ENCODE assay signal across 8 mouse cellular contexts in genomic region chr11:120785145-120785544, GRCm38 (mm10). TPM values are rescaled to one million over a fixed set of nuclear protein-coding genes. Genes with fewer than 3 reads are reported as not detected.
DNase-seq lines count a peak whose midpoint lies in the region; ATAC-seq and TF ChIP-seq lines count a peak whose summit lies in the region.

No protein-coding gene starts in this region.

- TF ChIP-seq EP300 in liver, postnatal 0 days (IDR thresholded peaks at IDR 0.05; ENCODE audit: low read depth): no peak

- peak overlapping the region; percentile 89 for H3K4me2 ChIP-seq in heart, embryonic 14.5 days (ENCODE audit: low read length)
- peak overlapping the region; percentile 99 for H3K4me2 ChIP-seq in heart, embryonic 16.5 days (ENCODE audit: low read depth, low read length)
- peak overlapping the region; percentile 100 for H3K4me2 ChIP-seq in liver, postnatal 0 days (ENCODE audit: low read depth, low read length)

- H3K36me3 ChIP-seq in heart, embryonic 14.5 days (ENCODE audit: control insufficient read depth, insufficient read depth, low read length): peaks cover 56% of the 10 kb centered on the region
- peaks cover 82% of the 10 kb centered on the region for H3K36me3 ChIP-seq in G1E (replicated peaks)
- peaks cover 22% of the 10 kb centered on the region for H3K36me3 ChIP-seq in heart, embryonic 16.5 days (ENCODE audit: control insufficient read depth, insufficient read depth)
- peaks cover 30% of the 10 kb centered on the region for H3K36me3 ChIP-seq in liver, postnatal 0 days (replicated peaks; ENCODE audit: insufficient read depth, low read length)

- 39% methylated on average over 9 of the region's 9 CpGs for WGBS in heart, embryonic 14.5 days
- WGBS in heart, embryonic 16.5 days: 30% methylated on average over 9 of the region's 9 CpGs
- 33% methylated on average over 9 of the region's 9 CpGs for WGBS in liver, postnatal 0 days (ENCODE audit: insufficient replicate concordance)

- H3K27ac ChIP-seq in heart, embryonic 14.5 days (replicated peaks in 1 of 2; ENCODE audit: control insufficient read depth in 1 of 2, insufficient read depth in 1 of 2, low read depth in 2 of 2, low read length in 2 of 2): no peak overlapping the region; a peak in 1 of 4 replicates
- no peak overlapping the region for H3K27ac ChIP-seq in heart, embryonic 16.5 days (ENCODE audit: low read length)
- H3K27ac ChIP-seq in liver, postnatal 0 days (ENCODE audit: low read depth): no peak overlapping the region

- intact Hi-C loops in heart, postnatal 14 days (cut with DNase I): no loop called here

- H3K9ac ChIP-seq in heart, embryonic 14.5 days (ENCODE audit: low read length): peak overlapping the region; percentile 94
- peak overlapping the region; percentile 97 for H3K9ac ChIP-seq in heart, embryonic 16.5 days (ENCODE audit: low read length)
- peak overlapping the region; percentile 88 for H3K9ac ChIP-seq in liver, postnatal 0 days (replicated peaks)

- peak overlapping the region; percentile 68 to 98 for H3K4me3 ChIP-seq in heart, embryonic 14.5 days (ENCODE audit: control insufficient read depth in 1 of 2, insufficient read depth in 1 of 2, low read depth in 1 of 2, low read length in 2 of 2)
- peak overlapping the region; percentile 98 for H3K4me3 ChIP-seq in G1E (ENCODE audit: low read depth, low read length)
- H3K4me3 ChIP-seq in heart, embryonic 16.5 days (ENCODE audit: low read length): peak overlapping the region; percentile 97
- peak overlapping the region; percentile 90 for H3K4me3 ChIP-seq in liver, postnatal 0 days (ENCODE audit: low read depth, low read length)

- TF ChIP-seq CTCF in G1E (IDR thresholded peaks at IDR 0.05; ENCODE audit: low read depth, low read length): no peak
- no peak for TF ChIP-seq CTCF in liver, postnatal 0 days (IDR thresholded peaks at IDR 0.05; ENCODE audit: low read depth)

- H3K9me3 ChIP-seq in heart, embryonic 14.5 days (ENCODE audit: control insufficient read depth, low read length): no peaks in the 10 kb centered on the region
- no peaks in the 10 kb centered on the region for H3K9me3 ChIP-seq in G1E (replicated peaks)
- no peaks in the 10 kb centered on the region for H3K9me3 ChIP-seq in heart, embryonic 16.5 days (replicated peaks; ENCODE audit: control insufficient read depth, low read length)
- H3K9me3 ChIP-seq in liver, postnatal 0 days (ENCODE audit: low read length): no peaks in the 10 kb centered on the region

- ATAC-seq in heart, embryonic 14.5 days (ENCODE audit: insufficient number of reproducible peaks, insufficient read depth, low FRiP score, low read depth): no peak
- no peak for ATAC-seq in G1E (ENCODE audit: extremely low read depth, insufficient number of reproducible peaks, low FRiP score, poor library complexity, severe bottlenecking)
- ATAC-seq in heart, embryonic 16.5 days (replicated peaks; ENCODE audit: extremely low read depth, insufficient read depth, low FRiP score): no peak
- ATAC-seq in liver, postnatal 0 days: no peak

- peaks cover 11 to 12% of the 10 kb centered on the region in 2 experiments for H3K4me1 ChIP-seq in heart, embryonic 14.5 days (ENCODE audit: control insufficient read depth in 2 of 2, insufficient read depth in 2 of 2, low read length in 2 of 2)
- H3K4me1 ChIP-seq in G1E (ENCODE audit: insufficient read depth, low read depth, low read length): peaks cover 60% of the 10 kb centered on the region
- peaks cover 12% of the 10 kb centered on the region for H3K4me1 ChIP-seq in heart, embryonic 16.5 days (ENCODE audit: control insufficient read depth, insufficient read depth, low read length)
- H3K4me1 ChIP-seq in liver, postnatal 0 days (ENCODE audit: insufficient read depth): peaks cover 19% of the 10 kb centered on the region

- H3K27me3 ChIP-seq in heart, embryonic 14.5 days (ENCODE audit: control insufficient read depth, insufficient read depth, low read length): no peaks in the 10 kb centered on the region
- no peaks in the 10 kb centered on the region for H3K27me3 ChIP-seq in G1E (ENCODE audit: insufficient read depth, low read length)
- H3K27me3 ChIP-seq in heart, embryonic 16.5 days (ENCODE audit: control insufficient read depth, insufficient read depth, low read length): no peaks in the 10 kb centered on the region
- no peaks in the 10 kb centered on the region for H3K27me3 ChIP-seq in liver, postnatal 0 days (ENCODE audit: insufficient read depth, low read length)

- no peak for DNase-seq in heart, postnatal 14 days
- DNase-seq in G1E (ENCODE audit: low spot score): peak; percentile 14
- no peak for DNase-seq in liver, postnatal 0 days
- no peak for DNase-seq in embryo, embryonic 10 days (ENCODE audit: low spot score)
- DNase-seq in frontal cortex, postnatal 36 days (ENCODE audit: low spot score in 2 of 2): no peak
- no peak for DNase-seq in adipocyte (ENCODE audit: low spot score)

RNA-seq across cellular contexts. Expression of gene Gps1, which starts 1.1 kb away (rescaled TPM):
- 138 and 151 TPM in 2 replicates for polyA plus RNA-seq in heart, embryonic 14.5 days (2014; fragmentation: Nextera tagmentation; extraction: Ambion mirVana)
- total RNA-seq in heart, postnatal 14 days (2021): 10 to 100 TPM; 56.9 to 57.5 TPM
- total RNA-seq in G1E (2014; fragmentation: Nextera tagmentation) (109 and 111 TPM in 2 replicates), G1E (2017) (110 and 144 TPM in 2 replicates)
- 65.9 and 66.5 TPM in 2 replicates for polyA plus RNA-seq in G1E (2012)
- polyA plus RNA-seq in heart, embryonic 16.5 days (2015; fragmentation: Nextera tagmentation; extraction: Ambion mirVana): 124 and 135 TPM in 2 replicates
- 50.8 and 51.9 TPM in 2 replicates for polyA plus RNA-seq in liver, postnatal 0 days (2015; fragmentation: Nextera tagmentation; extraction: Ambion mirVana)

RNA-seq across cellular contexts. Expression of gene Rfng, which starts 1.1 kb away (rescaled TPM):
- 16.0 and 16.7 TPM in 2 replicates for polyA plus RNA-seq in heart, embryonic 14.5 days (2014; fragmentation: Nextera tagmentation; extraction: Ambion mirVana)
- 10 to 100 TPM; 11.8 to 12.0 TPM for total RNA-seq in heart, postnatal 14 days (2021)
- 18.4 and 24.2 TPM in 2 replicates for total RNA-seq in G1E (2014; fragmentation: Nextera tagmentation)
- 3.5 and 4.1 TPM in 2 replicates for total RNA-seq in G1E (2017)
- polyA plus RNA-seq in G1E (2012): 55.0 and 67.6 TPM in 2 replicates
- 27.8 and 28.4 TPM in 2 replicates for polyA plus RNA-seq in heart, embryonic 16.5 days (2015; fragmentation: Nextera tagmentation; extraction: Ambion mirVana)
- polyA plus RNA-seq in liver, postnatal 0 days (2015; fragmentation: Nextera tagmentation; extraction: Ambion mirVana): 6.2 and 6.3 TPM in 2 replicates

RNA-seq across cellular contexts. Expression of gene Dus1l, which starts 11.1 kb away (rescaled TPM):
- 43.6 and 44.5 TPM in 2 replicates for polyA plus RNA-seq in heart, embryonic 14.5 days (2014; fragmentation: Nextera tagmentation; extraction: Ambion mirVana)
- total RNA-seq in heart, postnatal 14 days (2021): 10 to 100 TPM; 31.2 to 34.1 TPM
- total RNA-seq in G1E (2014; fragmentation: Nextera tagmentation) (63.3 and 67.4 TPM in 2 replicates), G1E (2017) (49.2 and 54.7 TPM in 2 replicates)
- polyA plus RNA-seq in G1E (2012): 142 and 166 TPM in 2 replicates
- 44.7 and 49.7 TPM in 2 replicates for polyA plus RNA-seq in heart, embryonic 16.5 days (2015; fragmentation: Nextera tagmentation; extraction: Ambion mirVana)
- 43.8 and 46.8 TPM in 2 replicates for polyA plus RNA-seq in liver, postnatal 0 days (2015; fragmentation: Nextera tagmentation; extraction: Ambion mirVana)

RNA-seq across cellular contexts. Expression of gene Hmga1b, which starts 22.6 kb away (rescaled TPM):
- polyA plus RNA-seq in heart, embryonic 14.5 days (2014; fragmentation: Nextera tagmentation; extraction: Ambion mirVana): 1.9 and 2.9 TPM in 2 replicates
- total RNA-seq in heart, postnatal 14 days (2021): 10 to 100 TPM; 23.8 to 68.1 TPM
- total RNA-seq in G1E (2014; fragmentation: Nextera tagmentation): 568 and 661 TPM in 2 replicates
- 112 and 114 TPM in 2 replicates for total RNA-seq in G1E (2017)
- polyA plus RNA-seq in G1E (2012): 2,501 and 3,141 TPM in 2 replicates
- polyA plus RNA-seq in heart, embryonic 16.5 days (2015; fragmentation: Nextera tagmentation; extraction: Ambion mirVana): 1.3 and 6.9 TPM in 2 replicates
- 1.6 and 2.3 TPM in 2 replicates for polyA plus RNA-seq in liver, postnatal 0 days (2015; fragmentation: Nextera tagmentation; extraction: Ambion mirVana)

RNA-seq across cellular contexts. Expression of gene Fasn, which starts 39.2 kb away (rescaled TPM):
- 29.6 and 32.0 TPM in 2 replicates for polyA plus RNA-seq in heart, embryonic 14.5 days (2014; fragmentation: Nextera tagmentation; extraction: Ambion mirVana)
- 10 to 100 TPM; 23.0 to 23.2 TPM for total RNA-seq in heart, postnatal 14 days (2021)
- total RNA-seq in G1E (2014; fragmentation: Nextera tagmentation): 88.2 and 116 TPM in 2 replicates
- total RNA-seq in G1E (2017): 66.6 and 69.3 TPM in 2 replicates
- polyA plus RNA-seq in G1E (2012): 425 and 529 TPM in 2 replicates
- polyA plus RNA-seq in heart, embryonic 16.5 days (2015; fragmentation: Nextera tagmentation; extraction: Ambion mirVana): 24.9 and 28.7 TPM in 2 replicates
- 3.8 and 3.9 TPM in 2 replicates for polyA plus RNA-seq in liver, postnatal 0 days (2015; fragmentation: Nextera tagmentation; extraction: Ambion mirVana)
